Mouse (Mus musculus) Patski (cell line): Measurements from ENCODE around the gene Rasa1. TPM values are rescaled to one million over a fixed set of nuclear protein-coding genes. Genes with fewer than 3 reads are reported as not detected.

ENCODE experiments used
- ATAC-seq: fragments of 100-300 bp; one replicate; pipeline ENCODE4 v1.8.0; 2021
- CTCF ChIA-PET: fragments of 350-600 bp; sonication (Branson Sonifier 250); formaldehyde crosslinking; loops from one replicate; lab custom pipeline; 2022; ENCODE audit warnings: inconsistent platforms; lab: Charles Lee
- POLR2A ChIA-PET: fragments of 350-600 bp; sonication (Branson Sonifier 250); formaldehyde crosslinking; loops from one replicate; lab custom pipeline; 2022; ENCODE audit warnings: antibody characterized with exemption, inconsistent platforms; lab: Charles Lee
- DNase-seq: peaks from one replicate; pipeline ENCODE4 v3.0.0-alpha.2; 2011; ENCODE audit warnings: low read depth, low spot score
- H3K27me3 ChIP-seq: fragments of 371-371 bp; one replicate; pipeline ENCODE4 v1.5.1; 2021
- CTCF ChIP-seq: fragments of 100-300 bp; IDR thresholded peaks from one replicate; pipeline ENCODE4 v1.5.1; 2021
- in situ Hi-C: fragments of 300-500 bp; cut with MboI; formaldehyde crosslinking; loops from 3 replicates; pipeline ENCODE4 v1.11.1; 2018; ENCODE audit warnings: low pct_unique_long_range_greater_than_20kb, mixed read lengths
- polyA plus RNA-seq: library from polyadenylated mRNA; unstranded; gene quantifications from one replicate; pipeline ENCODE4 v1.2.3, GENCODE M21; 2021

Gene Rasa1
- polyA plus RNA-seq, 1 experiment from 2014 or later: 36.5 TPM

DNA sequence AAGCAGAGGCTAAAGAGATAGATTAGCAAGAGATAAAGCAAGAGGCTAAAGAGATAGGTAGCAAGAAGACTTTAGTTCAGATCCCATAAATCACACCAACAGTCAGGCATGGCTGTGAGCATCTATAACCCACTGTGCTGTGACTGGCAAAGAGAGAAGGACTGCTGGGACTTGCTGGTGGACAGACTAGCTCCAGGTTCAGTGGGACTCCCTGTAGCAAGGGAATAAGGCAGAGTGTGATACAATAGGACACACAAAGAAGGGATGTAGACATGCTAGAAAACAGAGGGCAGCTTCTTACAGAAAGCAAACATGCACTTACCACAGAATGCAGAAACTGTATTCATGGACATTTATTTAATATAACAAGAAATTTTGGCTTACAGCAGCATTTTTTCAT lies 15.1 kb downstream of the Rasa1 start:
- ChIA-PET CTCF (no interaction called here), POLR2A (no interaction called here)
- no peak for DNase-seq
- H3K27me3 ChIP-seq: no peaks in the 10 kb centered on the region
- no peak for TF ChIP-seq CTCF
- in situ Hi-C loops: no loop called here
- no peak for ATAC-seq

DNA sequence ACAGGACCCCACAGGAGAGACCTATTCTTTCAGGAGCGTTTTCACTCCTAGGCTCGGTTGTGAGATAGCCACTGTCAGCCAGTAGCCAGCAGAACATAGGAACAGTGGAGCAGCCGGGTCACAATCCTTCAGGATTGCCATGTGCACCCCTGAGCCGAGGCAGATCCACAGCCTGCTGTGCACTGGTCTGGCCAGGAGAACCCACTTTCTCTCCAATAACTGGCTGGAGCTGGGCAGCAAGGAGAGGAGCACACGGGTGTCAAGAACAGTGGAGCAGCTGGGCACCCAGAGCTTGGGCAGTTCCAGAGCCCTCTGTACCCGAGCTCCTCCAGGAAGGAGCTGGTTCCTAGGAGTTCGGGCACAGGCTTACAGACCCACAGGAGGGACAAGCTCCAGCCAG lies 50.2 kb downstream of the Rasa1 start:
- no peak for ATAC-seq
- in situ Hi-C loops: no loop called here
- POLR2A ChIA-PET: no interaction called here

DNA sequence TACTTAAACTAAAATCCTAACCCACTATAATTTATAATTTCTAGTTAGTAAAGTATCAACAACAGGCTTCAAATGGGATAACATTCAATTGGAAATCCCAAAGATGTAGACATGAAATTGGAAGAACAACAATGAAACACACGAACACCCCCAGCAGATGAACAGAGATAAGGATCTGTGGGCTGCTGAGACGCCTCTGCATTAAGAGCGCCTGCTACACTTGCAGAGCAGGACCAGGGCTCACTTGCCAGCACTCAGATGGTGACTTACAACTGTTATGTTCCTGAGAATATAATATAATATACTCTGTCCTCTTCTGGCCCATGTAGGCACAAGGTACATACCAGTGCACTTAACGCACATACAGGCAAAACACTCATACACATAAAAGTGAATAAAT lies 70.3 kb downstream of the Rasa1 start:
- H3K27me3 ChIP-seq: no peaks in the 10 kb centered on the region
- ATAC-seq (no peak), DNase-seq (no peak)
- ChIA-PET POLR2A (no interaction called here), CTCF (no interaction called here)
- TF ChIP-seq CTCF: no peak
- in situ Hi-C loops: no loop called here

More for the DNA sequence above, 50.2 kb downstream of the Rasa1 start:
- DNase-seq: no peak
- no peak for TF ChIP-seq CTCF
- no peaks in the 10 kb centered on the region for H3K27me3 ChIP-seq
- CTCF ChIA-PET: no interaction called here

DNA sequence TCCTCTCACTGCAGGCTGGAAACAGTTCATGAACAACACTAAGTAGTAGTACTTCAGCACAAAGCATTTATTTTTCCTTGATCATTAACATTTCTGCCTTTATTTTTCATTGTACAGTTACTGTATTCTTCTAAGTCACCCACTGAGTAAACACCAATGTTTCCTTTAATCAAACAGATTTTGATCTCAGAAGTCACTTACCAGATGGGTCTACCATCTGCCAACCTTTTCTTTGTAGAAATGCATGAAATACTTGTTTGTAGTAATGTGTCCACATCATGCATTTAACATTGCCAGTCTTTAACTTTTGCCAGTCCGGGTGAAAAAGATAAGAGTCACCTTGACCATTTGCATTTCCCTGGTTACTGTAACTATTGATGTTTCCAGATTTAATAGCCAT lies 78.6 kb downstream of the Rasa1 start:
- in situ Hi-C loops: no loop called here
- POLR2A ChIA-PET: no interaction called here
- H3K27me3 ChIP-seq: no peaks in the 10 kb centered on the region
- CTCF ChIA-PET: interaction anchor here (1.0 kb wide), 1 partner anchor 11 kb away, joined by 4 read pairs; no protein-coding TSS in a partner anchor
- TF ChIP-seq CTCF: no peak
- no peak for DNase-seq
- no peak for ATAC-seq

DNA sequence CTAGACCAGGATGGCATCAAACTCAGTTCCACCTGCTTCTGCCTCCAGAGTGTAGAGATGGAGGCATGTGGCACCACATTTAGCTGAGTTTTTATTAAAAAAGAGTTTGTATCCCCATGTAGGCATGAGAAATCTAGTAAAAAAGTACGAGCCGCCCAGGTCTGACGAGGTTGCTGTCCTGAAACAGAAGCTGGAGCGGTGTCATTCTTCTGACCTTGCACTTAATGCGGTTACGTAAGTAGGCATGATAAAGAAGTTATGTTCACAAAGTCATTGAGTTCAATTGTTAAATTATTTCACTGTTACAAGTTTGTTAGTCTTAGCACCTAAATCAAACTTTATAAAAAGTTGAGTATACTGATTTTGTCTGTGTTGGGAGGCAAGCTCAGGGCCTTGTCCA lies 80.3 kb downstream of the Rasa1 start:
- ChIA-PET CTCF (interaction anchor here (1.6 kb wide), 1 partner anchor 77 kb away, joined by 3 read pairs; no protein-coding TSS in a partner anchor), POLR2A (no interaction called here)
- TF ChIP-seq CTCF: no peak
- in situ Hi-C loops: no loop called here
- H3K27me3 ChIP-seq: no peaks in the 10 kb centered on the region
- no peak for ATAC-seq
- no peak for DNase-seq

DNA sequence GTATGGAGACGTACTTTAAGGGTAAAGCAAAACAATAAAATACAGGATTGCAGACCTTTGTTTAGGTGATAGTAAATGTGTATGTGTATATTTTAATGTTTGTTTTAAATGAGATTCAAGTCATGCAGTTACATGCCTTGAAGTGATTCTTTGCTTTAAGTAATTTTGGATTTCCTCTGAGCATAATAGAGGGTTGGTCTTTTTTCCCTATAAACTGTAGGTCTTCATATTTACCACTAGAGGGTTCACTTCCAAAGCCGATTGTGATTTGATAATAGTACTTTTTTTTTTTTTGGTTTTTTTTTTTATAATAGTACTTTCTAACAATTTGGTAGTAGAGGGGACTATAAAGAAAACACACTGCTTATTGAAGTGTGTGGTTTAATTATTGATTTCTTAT lies 81.4 kb downstream of the Rasa1 start:
- ChIA-PET CTCF (interaction anchor here (1.0 to 1.6 kb wide), 2 partner anchors 17 to 78 kb away, joined by 3 read pairs; no protein-coding TSS in a partner anchor), POLR2A (no interaction called here)
- TF ChIP-seq CTCF: peak; percentile 33
- in situ Hi-C loops: no loop called here
- ATAC-seq (peak; percentile 35), DNase-seq (no peak)
- H3K27me3 ChIP-seq: no peaks in the 10 kb centered on the region

DNA sequence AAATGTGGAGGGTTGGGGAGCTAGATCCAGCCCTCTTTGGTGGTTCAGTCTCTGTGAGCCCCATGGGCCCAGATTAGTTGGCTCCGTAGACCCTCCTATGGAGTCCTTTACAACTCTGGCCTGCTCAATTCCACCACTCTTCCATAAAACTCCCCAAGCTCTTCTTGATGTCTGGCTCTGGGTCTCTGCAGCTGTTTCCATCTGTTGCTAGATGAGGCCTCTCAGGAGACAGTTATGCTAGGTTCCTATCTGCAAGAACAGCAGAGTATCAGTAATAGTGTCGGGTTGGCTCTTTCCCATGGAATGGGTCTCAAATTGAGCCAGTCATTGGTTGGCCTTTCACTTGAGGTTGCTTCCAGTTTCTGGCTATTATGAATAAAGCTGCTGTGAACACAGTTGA lies 97.7 kb downstream of the Rasa1 start:
- ChIA-PET POLR2A (no interaction called here), CTCF (interaction anchor here (1.2 kb wide), 1 partner anchor 9 kb away, joined by 6 read pairs; no protein-coding TSS in a partner anchor)
- DNase-seq (no peak), ATAC-seq (no peak)
- H3K27me3 ChIP-seq: no peaks in the 10 kb centered on the region
- in situ Hi-C loops: no loop called here
- no peak for TF ChIP-seq CTCF

DNA sequence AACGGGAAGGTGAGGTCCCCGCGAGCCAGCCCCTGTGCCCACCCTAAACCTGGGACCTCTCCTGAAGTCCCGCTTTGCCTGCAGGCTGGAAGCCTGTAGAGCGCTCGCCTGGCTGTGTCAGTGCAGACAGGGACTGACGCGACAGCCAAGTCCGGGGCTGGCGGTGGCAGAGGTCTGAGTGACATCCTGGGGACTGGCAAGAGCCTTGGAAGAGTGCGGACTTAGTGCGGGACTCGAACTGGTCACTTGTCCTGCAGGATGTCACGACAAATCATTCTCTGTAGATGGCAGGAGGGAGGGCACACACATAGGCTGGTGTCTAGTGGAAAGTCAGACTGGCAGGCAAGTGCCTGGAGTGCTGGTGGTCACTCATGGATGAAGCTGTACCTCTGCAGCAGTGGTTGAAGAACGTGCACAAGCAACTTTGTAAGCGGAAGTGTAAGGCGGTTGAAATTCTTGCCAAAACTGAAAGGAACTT lies 99.2 kb downstream of the Rasa1 start:
- ChIA-PET CTCF (interaction anchor here (0.9 to 1.0 kb wide), 2 partner anchors 16 to 18 kb away, joined by 3 to 7 read pairs; no protein-coding TSS in a partner anchor), POLR2A (no interaction called here)
- no peak for TF ChIP-seq CTCF
- ATAC-seq: peak; percentile 80
- DNase-seq: no peak
- H3K27me3 ChIP-seq: no peaks in the 10 kb centered on the region
- in situ Hi-C loops: no loop called here

DNA sequence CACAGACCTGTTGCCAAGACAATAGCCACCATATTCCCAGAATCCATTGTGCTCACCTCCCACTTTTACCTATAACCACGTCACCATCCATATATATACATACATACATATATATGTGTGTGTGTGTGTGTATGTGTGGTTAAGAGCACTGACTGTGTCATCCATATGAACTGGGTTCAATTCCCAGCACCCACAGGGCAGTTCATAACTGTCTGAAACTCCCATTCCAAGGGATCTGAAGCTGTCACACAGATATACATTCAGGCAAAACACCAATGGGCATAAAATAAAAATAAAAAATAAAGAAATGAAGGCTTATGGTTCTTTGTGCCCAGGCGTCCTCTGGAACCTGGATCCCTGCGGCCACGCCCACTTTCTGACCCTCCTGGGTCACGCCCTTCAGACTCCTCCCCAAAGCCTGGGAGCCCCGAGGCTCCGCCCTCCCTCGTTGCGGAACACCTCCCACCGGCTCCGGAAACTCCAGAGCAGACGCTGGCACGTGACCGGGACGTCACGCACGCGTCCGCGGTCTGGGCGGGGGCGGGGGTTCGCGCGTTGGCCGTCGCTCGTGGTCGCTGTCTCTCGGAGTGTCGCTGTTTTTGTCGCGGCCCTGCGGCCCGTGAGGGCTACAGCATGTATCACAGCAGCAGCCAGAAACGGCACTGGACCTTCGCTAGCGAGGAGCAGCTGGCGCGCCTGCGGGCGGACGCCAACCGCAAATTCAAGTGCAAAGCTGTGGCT lies 99.9 kb downstream of the Rasa1 start, which contains the start of gene Ccnh:
Gene Ccnh, plus strand, starts transcription at position 506 of the 741 bp plus-strand sequence.
- ATAC-seq: peak; percentile 98
- ChIA-PET CTCF (no interaction called here), POLR2A (no interaction called here)
- in situ Hi-C loops: no loop called here
- TF ChIP-seq CTCF: no peak
- no peaks in the 10 kb centered on the region for H3K27me3 ChIP-seq
- peak; percentile 46 for DNase-seq

Other genes starting within 250 kb of the Rasa1 start
- 33.7 TPM for gene Ccnh, start 99.7 kb downstream of the Rasa1 start, polyA plus RNA-seq